ENCODE assay signal across 12 mouse cellular contexts in genomic region chr7:45796950-45797349, GRCm38 (mm10). TPM values are rescaled to one million over a fixed set of nuclear protein-coding genes. Genes with fewer than 3 reads are reported as not detected.
DNase-seq lines count a peak whose midpoint lies in the region; ATAC-seq and TF ChIP-seq lines count a peak whose summit lies in the region.
"Had no signal": no experiment of that assay in that cellular context is flagged by ENCODE, and none has a peak within 500 bp of the region (broad histone marks: within the 10 kb centered on the region; RNA-seq: fewer than 3 reads in every experiment).

No protein-coding gene starts in this region.

- WGBS in forebrain, embryonic 15.5 days = 41% methylated on average over 6 of the region's 6 CpGs
- 25% methylated on average over 6 of the region's 6 CpGs for WGBS in liver, embryonic 13.5 days (ENCODE audit: insufficient replicate concordance)

- no peaks in the 10 kb centered on the region for H3K9me3 ChIP-seq in E14TG2a.4 (ENCODE audit: low read length)
- H3K9me3 ChIP-seq in forebrain, embryonic 15.5 days = no peaks in the 10 kb centered on the region
- no peaks in the 10 kb centered on the region for H3K9me3 ChIP-seq in liver, embryonic 13.5 days (replicated peaks)

- TF ChIP-seq CTCF in E14TG2a.4 (conservative IDR thresholded peaks at IDR 0.05; ENCODE audit: low read length) = no peak

- no peak for ATAC-seq in forebrain, embryonic 15.5 days (replicated peaks)
- peak; percentile 84 for ATAC-seq in liver, embryonic 13.5 days (ENCODE audit: low read depth)
- ATAC-seq in CD4-positive, CD25-positive, alpha-beta regulatory T cell, adult 4 months = no peak

- no peaks in the 10 kb centered on the region for H3K36me3 ChIP-seq in E14TG2a.4 (ENCODE audit: insufficient read depth, low read length)
- H3K36me3 ChIP-seq in forebrain, embryonic 15.5 days = peaks cover 64% of the 10 kb centered on the region
- no peaks in the 10 kb centered on the region for H3K36me3 ChIP-seq in liver, embryonic 13.5 days

- H3K4me3 ChIP-seq in E14TG2a.4 (replicated peaks; ENCODE audit: low read length) = peak overlapping the region; percentile 78; the same call in 1 of the 2 replicates
- H3K4me3 ChIP-seq in forebrain, embryonic 15.5 days = no peak overlapping the region
- H3K4me3 ChIP-seq in liver, embryonic 13.5 days (replicated peaks) = peak overlapping the region; percentile 57

- DNase-seq in cerebellum, adult 9-11 months = peak; percentile 28
- DNase-seq in cerebellum, adult 18-20 months = no peak
- peak; percentile 81 for DNase-seq in liver, embryonic 13.5 days
- DNase-seq in adrenal gland, postnatal 14 days = no peak
- no peak for DNase-seq in kidney, postnatal 25 days
- DNase-seq: heart, postnatal 10 days; kidney, postnatal 14 days; thymus, postnatal 4 days had no signal

- H3K9ac ChIP-seq in forebrain, embryonic 15.5 days (replicated peaks) = 0 out of 2 replicates have a peak overlapping the region, but pooled peaks have one; percentile 17
- peak overlapping the region; percentile 57 for H3K9ac ChIP-seq in liver, embryonic 13.5 days

- H3K27ac ChIP-seq in forebrain, embryonic 15.5 days (replicated peaks) = no peak overlapping the region
- H3K27ac ChIP-seq in liver, embryonic 13.5 days = peak overlapping the region; percentile 64

- peaks cover 69% of the 10 kb centered on the region for H3K4me1 ChIP-seq in E14TG2a.4 (replicated peaks; ENCODE audit: low read depth, low read length)
- peaks cover 25% of the 10 kb centered on the region for H3K4me1 ChIP-seq in forebrain, embryonic 15.5 days
- peaks cover 51% of the 10 kb centered on the region for H3K4me1 ChIP-seq in liver, embryonic 13.5 days (replicated peaks)

- H3K27me3 ChIP-seq in E14TG2a.4 (ENCODE audit: insufficient read depth, low read length) = peaks cover 34% of the 10 kb centered on the region
- peaks cover 4% of the 10 kb centered on the region; the same call in 1 of the 2 replicates for H3K27me3 ChIP-seq in forebrain, embryonic 15.5 days
- H3K27me3 ChIP-seq in liver, embryonic 13.5 days = peaks cover 84% of the 10 kb centered on the region

- peak overlapping the region; percentile 38; the same call in 1 of the 2 replicates for H3K4me2 ChIP-seq in forebrain, embryonic 15.5 days (replicated peaks)
- peak overlapping the region; percentile 80 for H3K4me2 ChIP-seq in liver, embryonic 13.5 days

RNA-seq across cellular contexts. Expression of gene Sult2b1, which starts 12.5 kb away (rescaled TPM):
- polyA plus RNA-seq in forebrain, embryonic 15.5 days (2015; fragmentation: Nextera tagmentation; extraction: Ambion mirVana) = 6.0 and 7.6 TPM in 2 replicates
- polyA plus RNA-seq in liver, embryonic 13.5 days (2015; fragmentation: Nextera tagmentation; extraction: Ambion mirVana) = 0.45 and 0.68 TPM in 2 replicates
- polyA plus RNA-seq in CD4-positive, CD25-positive, alpha-beta regulatory T cell, adult 4 months (2017; shearing (Covaris generic)) = 1 to 10 TPM; 3.1 to 5.2 TPM
- 0.52 and 1.0 TPM in 2 replicates for total RNA-seq in adrenal gland, postnatal 14 days (2021)
- total RNA-seq: heart, postnatal 10 days had no signal

RNA-seq across cellular contexts. Expression of gene Lmtk3, which starts 13.4 kb away (rescaled TPM):
- 21.7 and 22.9 TPM in 2 replicates for polyA plus RNA-seq in forebrain, embryonic 15.5 days (2015; fragmentation: Nextera tagmentation; extraction: Ambion mirVana)
- polyA plus RNA-seq in liver, embryonic 13.5 days (2015; fragmentation: Nextera tagmentation; extraction: Ambion mirVana) = not detected in 2 replicates
- polyA plus RNA-seq in CD4-positive, CD25-positive, alpha-beta regulatory T cell, adult 4 months (2017; shearing (Covaris generic)) = not detected
- 7.5 and 9.9 TPM in 2 replicates for total RNA-seq in adrenal gland, postnatal 14 days (2021)

RNA-seq across cellular contexts. Expression of gene Cyth2, which starts 17.4 kb away (rescaled TPM):
- 376 and 383 TPM in 2 replicates for polyA plus RNA-seq in forebrain, embryonic 15.5 days (2015; fragmentation: Nextera tagmentation; extraction: Ambion mirVana)
- polyA plus RNA-seq in liver, embryonic 13.5 days (2015; fragmentation: Nextera tagmentation; extraction: Ambion mirVana) = 36.1 and 36.6 TPM in 2 replicates
- polyA plus RNA-seq in CD4-positive, CD25-positive, alpha-beta regulatory T cell, adult 4 months (2017; shearing (Covaris generic)) = 10 to 100 TPM; 20.8 to 21.4 TPM
- total RNA-seq in adrenal gland, postnatal 14 days (2021) = 97.5 and 114 TPM in 2 replicates

RNA-seq across cellular contexts. Expression of gene Kcnj14, which starts 27.6 kb away (rescaled TPM):
- 0.55 and 0.98 TPM in 2 replicates for polyA plus RNA-seq in forebrain, embryonic 15.5 days (2015; fragmentation: Nextera tagmentation; extraction: Ambion mirVana)
- polyA plus RNA-seq in liver, embryonic 13.5 days (2015; fragmentation: Nextera tagmentation; extraction: Ambion mirVana) = 0.12 and 0.23 TPM in 2 replicates
- polyA plus RNA-seq in CD4-positive, CD25-positive, alpha-beta regulatory T cell, adult 4 months (2017; shearing (Covaris generic)) = not detected
- 0.48 and 0.60 TPM in 2 replicates for total RNA-seq in adrenal gland, postnatal 14 days (2021)
- polyA plus RNA-seq: spleen, adult 2 months had no signal

RNA-seq across cellular contexts. Expression of gene Grwd1, which starts 33.8 kb away (rescaled TPM):
- 46.8 and 46.9 TPM in 2 replicates for polyA plus RNA-seq in forebrain, embryonic 15.5 days (2015; fragmentation: Nextera tagmentation; extraction: Ambion mirVana)
- polyA plus RNA-seq in liver, embryonic 13.5 days (2015; fragmentation: Nextera tagmentation; extraction: Ambion mirVana) = 48.4 and 49.2 TPM in 2 replicates
- polyA plus RNA-seq in CD4-positive, CD25-positive, alpha-beta regulatory T cell, adult 4 months (2017; shearing (Covaris generic)) = 10 to 100 TPM; 26.2 to 36.3 TPM
- total RNA-seq in adrenal gland, postnatal 14 days (2021) = 28.0 and 29.9 TPM in 2 replicates

Comparison
In these comparisons a context has a peak if more than half of its experiments do, and no peak if none do; other contexts are left out.
1. DNase-seq: peak in cerebellum, adult 9-11 months (single experiment) and liver, embryonic 13.5 days (single experiment); none in cerebellum, adult 18-20 months (0 of 2), adrenal gland, postnatal 14 days (single experiment) and kidney, postnatal 25 days (0 of 2).
2. RNA of gene Lmtk3, which starts 13.4 kb away (polyA plus RNA-seq): 21.7 to 22.9 TPM in forebrain, embryonic 15.5 days; not detected in CD4-positive, CD25-positive, alpha-beta regulatory T cell, adult 4 months and not detected in liver, embryonic 13.5 days; every median in the first group is over 10 times any median in the second.
3. RNA of gene Cyth2, which starts 17.4 kb away (polyA plus RNA-seq): 376 to 383 TPM in forebrain, embryonic 15.5 days; 36.1 to 36.6 TPM in liver, embryonic 13.5 days and 20.8 to 21.4 TPM in CD4-positive, CD25-positive, alpha-beta regulatory T cell, adult 4 months; every median in the first group is over 10 times any median in the second.